Mouse (Mus musculus) Patski (cell line): ENCODE measurements at regions not wholly inside any gene's neighbourhood (a gene's known extent, or its start where the extent isn't known, plus 50 kb on each side); places are given as distances from the start of the nearest gene placed in this dataset.

Experiments
- ATAC-seq: fragments of 100-300 bp; one replicate; pipeline ENCODE4 v1.8.0; 2021
- CTCF ChIA-PET: fragments of 350-600 bp; sonication (Branson Sonifier 250); formaldehyde crosslinking; loops from one replicate; lab custom pipeline; 2022; ENCODE audit warnings: inconsistent platforms; lab: Charles Lee
- POLR2A ChIA-PET: fragments of 350-600 bp; sonication (Branson Sonifier 250); formaldehyde crosslinking; loops from one replicate; lab custom pipeline; 2022; ENCODE audit warnings: antibody characterized with exemption, inconsistent platforms; lab: Charles Lee
- DNase-seq: peaks from one replicate; pipeline ENCODE4 v3.0.0-alpha.2; 2011; ENCODE audit warnings: low read depth, low spot score
- H3K27me3 ChIP-seq: fragments of 371-371 bp; one replicate; pipeline ENCODE4 v1.5.1; 2021
- CTCF ChIP-seq: fragments of 100-300 bp; IDR thresholded peaks from one replicate; pipeline ENCODE4 v1.5.1; 2021
- in situ Hi-C: fragments of 300-500 bp; cut with MboI; formaldehyde crosslinking; loops from 3 replicates; pipeline ENCODE4 v1.11.1; 2018; ENCODE audit warnings: low pct_unique_long_range_greater_than_20kb, mixed read lengths

- ChIA-PET POLR2A (no interaction called here), CTCF (no interaction called here)
- in situ Hi-C loops, result no loop called here
- ATAC-seq (no peak), DNase-seq (no peak)
- TF ChIP-seq CTCF, result no peak
- peaks cover 20% of the 10 kb centered on the region for H3K27me3 ChIP-seq
Observed at GRCm38 (mm10) chr19:35890191-35890590, 167.1 kb downstream of the Htr7 start.

GRCm38 (mm10) chr19:35886270-35886669 is 171.0 kb downstream of the Htr7 start:
- DNase-seq (no peak), ATAC-seq (no peak)
- no peak for TF ChIP-seq CTCF
- peaks cover 20% of the 10 kb centered on the region for H3K27me3 ChIP-seq
- POLR2A ChIA-PET, result no interaction called here
- CTCF ChIA-PET, result interaction anchor here (1.1 kb wide), 1 partner anchor 15 kb away, joined by 3 read pairs; no protein-coding TSS in a partner anchor
- in situ Hi-C loops, result no loop called here

- ATAC-seq (no peak), DNase-seq (no peak)
- H3K27me3 ChIP-seq, result peaks cover 22% of the 10 kb centered on the region
- in situ Hi-C loops, result no loop called here
- CTCF ChIA-PET, result no interaction called here
- no peak for TF ChIP-seq CTCF
- POLR2A ChIA-PET, result no interaction called here
Observed at GRCm38 (mm10) chr19:35881810-35882485, 175.4 kb downstream of the Htr7 start.

GRCm38 (mm10) chr19:35875464-35875863 is 181.8 kb downstream of the Htr7 start:
- ChIA-PET CTCF (no interaction called here), POLR2A (no interaction called here)
- ATAC-seq, result no peak
- H3K27me3 ChIP-seq, result peaks cover 14% of the 10 kb centered on the region
- in situ Hi-C loops, result no loop called here
- DNase-seq, result no peak
- no peak for TF ChIP-seq CTCF

- H3K27me3 ChIP-seq, result peaks cover 16% of the 10 kb centered on the region
- ChIA-PET CTCF (interaction anchor here (1.3 kb wide), 1 partner anchor 16 kb away, joined by 3 read pairs; no protein-coding TSS in a partner anchor), POLR2A (no interaction called here)
- no peak for TF ChIP-seq CTCF
- in situ Hi-C loops, result no loop called here
- no peak for ATAC-seq
- no peak for DNase-seq
Observed at GRCm38 (mm10) chr19:35870720-35871119, 186.6 kb downstream of the Htr7 start.

GRCm38 (mm10) chr19:35868543-35868942 is 188.8 kb downstream of the Htr7 start:
- ChIA-PET CTCF (no interaction called here), POLR2A (no interaction called here)
- H3K27me3 ChIP-seq, result peaks cover 19% of the 10 kb centered on the region
- DNase-seq (no peak), ATAC-seq (no peak)
- no peak for TF ChIP-seq CTCF
- in situ Hi-C loops, result no loop called here

- ATAC-seq (no peak), DNase-seq (no peak)
- in situ Hi-C loops, result no loop called here
- ChIA-PET POLR2A (no interaction called here), CTCF (no interaction called here)
- TF ChIP-seq CTCF, result no peak
- peaks cover 18% of the 10 kb centered on the region for H3K27me3 ChIP-seq
Observed at GRCm38 (mm10) chr19:35863049-35863448, 194.3 kb downstream of the Htr7 start.

- CTCF ChIA-PET, result interaction anchor here (0.9 kb wide), 1 partner anchor 23 kb away, joined by 4 read pairs; no protein-coding TSS in a partner anchor
- DNase-seq (no peak), ATAC-seq (no peak)
- POLR2A ChIA-PET, result no interaction called here
- TF ChIP-seq CTCF, result no peak
- H3K27me3 ChIP-seq, result peaks cover 13% of the 10 kb centered on the region
- in situ Hi-C loops, result no loop called here
Observed at GRCm38 (mm10) chr19:35861421-35861820, 195.9 kb downstream of the Htr7 start.

GRCm38 (mm10) chr19:35832992-35833391 is 224.3 kb downstream of the Htr7 start:
- DNase-seq (no peak), ATAC-seq (no peak)
- CTCF ChIA-PET, result no interaction called here
- in situ Hi-C loops, result no loop called here
- POLR2A ChIA-PET, result no interaction called here
- no peak for TF ChIP-seq CTCF
- H3K27me3 ChIP-seq, result no peaks in the 10 kb centered on the region

GRCm38 (mm10) chr19:35826074-35826473 is 231.2 kb downstream of the Htr7 start:
- DNase-seq (no peak), ATAC-seq (no peak)
- ChIA-PET POLR2A (no interaction called here), CTCF (no interaction called here)
- no peak for TF ChIP-seq CTCF
- in situ Hi-C loops, result no loop called here
- peaks cover 13% of the 10 kb centered on the region for H3K27me3 ChIP-seq

GRCm38 (mm10) chr19:35819626-35820025 is 237.7 kb downstream of the Htr7 start:
- no peak for ATAC-seq
- ChIA-PET POLR2A (no interaction called here), CTCF (no interaction called here)
- in situ Hi-C loops, result no loop called here
- TF ChIP-seq CTCF, result no peak
- peaks cover 25% of the 10 kb centered on the region for H3K27me3 ChIP-seq
- no peak for DNase-seq

GRCm38 (mm10) chr19:35794661-35795060 is 262.6 kb downstream of the Htr7 start:
- in situ Hi-C loops, result no loop called here
- no peak for TF ChIP-seq CTCF
- POLR2A ChIA-PET, result no interaction called here
- DNase-seq (no peak), ATAC-seq (peak; percentile 67)
- H3K27me3 ChIP-seq, result peaks cover 3% of the 10 kb centered on the region
- CTCF ChIA-PET, result no interaction called here
